Mouse (Mus musculus) hindbrain, postnatal 0 days (tissue): ENCODE measurements at regions not wholly inside any gene's neighbourhood (a gene's known extent, or its start where the extent isn't known, plus 50 kb on each side); places are given as distances from the start of the nearest gene placed in this dataset.

Source experiments
- ATAC-seq: fragments of 200-750 bp; cut with Nextera tagmentation; 2 replicates; pipeline ENCODE4 v1.8.0; 2017; ENCODE audit warnings: mild to moderate bottlenecking, moderate TSS enrichment, moderate library complexity
- DNase-seq: peaks from one replicate; pipeline ENCODE4 v3.0.0-alpha.2; 2015; ENCODE audit warnings: low spot score
- H3K27ac ChIP-seq: fragments of 300-500 bp; sonication (generic); 2 replicates; pipeline ENCODE4 v1.5.1; 2014; ENCODE audit warnings: mild to moderate bottlenecking
- H3K27me3 ChIP-seq: fragments of 300-500 bp; sonication (generic); 2 replicates; pipeline ENCODE4 v1.6.1; 2014; ENCODE audit warnings: low read length, mixed read lengths; ENCODE audit not compliant: insufficient read depth
- H3K36me3 ChIP-seq: fragments of 300-500 bp; sonication (generic); 2 replicates; pipeline ENCODE4 v1.6.1; 2014; ENCODE audit warnings: low read length, mixed read lengths; ENCODE audit not compliant: insufficient read depth
- H3K4me1 ChIP-seq: fragments of 300-500 bp; sonication (generic); 2 replicates; pipeline ENCODE4 v1.6.1; 2014; ENCODE audit warnings: antibody characterized with exemption, low read length, mixed read lengths; ENCODE audit not compliant: insufficient read depth
- H3K4me2 ChIP-seq: fragments of 300-500 bp; sonication (generic); 2 replicates; pipeline ENCODE4 v1.6.1; 2014; ENCODE audit warnings: low read depth, mild to moderate bottlenecking, low read length, moderate library complexity, mixed read lengths
- H3K4me3 ChIP-seq: fragments of 300-500 bp; sonication (generic); 2 replicates; pipeline ENCODE4 v1.5.1; 2014; ENCODE audit warnings: low read length
- H3K9ac ChIP-seq: fragments of 300-500 bp; sonication (generic); replicated peaks from 2 replicates; pipeline ENCODE4 v1.6.1; 2014; ENCODE audit warnings: mild to moderate bottlenecking, low read length, moderate library complexity, mixed read lengths
- H3K9me3 ChIP-seq: fragments of 300-500 bp; sonication (generic); 2 replicates; pipeline ENCODE4 v1.6.1; 2016; ENCODE audit warnings: low read length, mixed read lengths
- CTCF ChIP-seq: IDR thresholded peaks from 2 replicates; pipeline ENCODE4 v1.5.1; 2016; ENCODE audit warnings: antibody characterized with exemption, control low read depth, low read depth
- WGBS: fragments of 180-500 bp; shearing (Covaris S2); extraction: QIAGEN DNeasy Blood & Tissue Kit; methylation state at CpG from one replicate; pipeline ENCODE4 v1.1.7; 2014; 5-methylcytosine and 5-hydroxymethylcytosine counted together

DNA sequence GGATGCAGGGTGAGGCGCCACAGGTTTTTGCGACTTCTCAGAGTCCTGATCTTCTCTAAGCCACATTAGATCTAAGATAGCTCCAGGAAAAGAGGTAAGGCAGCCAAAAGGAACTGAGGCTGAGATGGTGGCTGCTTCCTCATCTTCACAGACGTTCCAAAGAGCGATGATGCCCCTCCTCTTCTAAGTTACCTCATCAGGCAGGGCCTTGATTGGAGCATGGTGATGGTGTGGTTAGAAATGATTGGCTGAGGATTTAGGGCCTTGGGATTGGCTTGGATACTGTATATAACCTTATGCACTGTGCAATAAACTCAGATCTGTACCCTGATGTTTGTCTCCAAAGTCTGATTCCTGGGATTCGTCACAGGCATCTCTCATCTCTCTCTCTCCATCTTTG is 2177.9 kb downstream of the 4930444P10Rik start:
- H3K27ac ChIP-seq: no peak overlapping the region
- TF ChIP-seq CTCF: no peak
- H3K4me2 ChIP-seq: no peak overlapping the region
- H3K27me3 ChIP-seq: no peaks in the 10 kb centered on the region
- 92% methylated on average over 5 of the region's 5 CpGs for WGBS
- no peak overlapping the region for H3K9ac ChIP-seq
- H3K9me3 ChIP-seq: no peaks in the 10 kb centered on the region
- H3K4me3 ChIP-seq: no peak overlapping the region
- no peaks in the 10 kb centered on the region for H3K36me3 ChIP-seq
- no peak for ATAC-seq
- no peak for DNase-seq
- no peaks in the 10 kb centered on the region for H3K4me1 ChIP-seq

DNA sequence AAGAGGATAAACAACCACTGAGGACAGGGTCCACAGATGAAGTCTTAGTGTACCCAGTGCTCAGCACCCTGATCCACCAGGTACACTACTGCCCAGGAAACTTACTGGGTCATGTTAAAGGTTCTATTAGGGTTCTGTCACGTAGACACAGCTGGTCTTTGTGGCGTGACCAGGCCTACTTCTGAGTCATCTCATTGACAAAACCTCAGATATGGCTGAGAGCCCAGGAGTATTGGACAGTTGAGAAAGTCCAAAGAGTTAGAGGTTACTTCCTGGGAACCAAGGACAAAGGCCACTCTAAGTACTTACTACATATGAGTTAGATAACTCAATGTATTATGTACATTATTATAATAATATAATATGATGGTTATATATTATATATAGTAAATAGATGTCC is 2214.0 kb downstream of the 4930444P10Rik start:
- H3K27me3 ChIP-seq: no peaks in the 10 kb centered on the region
- no peaks in the 10 kb centered on the region for H3K9me3 ChIP-seq
- WGBS: 88% methylated on average over 2 of the region's 2 CpGs
- DNase-seq (no peak), ATAC-seq (no peak)
- no peaks in the 10 kb centered on the region for H3K4me1 ChIP-seq
- no peak overlapping the region for H3K4me2 ChIP-seq
- no peaks in the 10 kb centered on the region for H3K36me3 ChIP-seq
- no peak for TF ChIP-seq CTCF
- H3K4me3 ChIP-seq: no peak overlapping the region
- H3K9ac ChIP-seq: no peak overlapping the region
- no peak overlapping the region for H3K27ac ChIP-seq

DNA sequence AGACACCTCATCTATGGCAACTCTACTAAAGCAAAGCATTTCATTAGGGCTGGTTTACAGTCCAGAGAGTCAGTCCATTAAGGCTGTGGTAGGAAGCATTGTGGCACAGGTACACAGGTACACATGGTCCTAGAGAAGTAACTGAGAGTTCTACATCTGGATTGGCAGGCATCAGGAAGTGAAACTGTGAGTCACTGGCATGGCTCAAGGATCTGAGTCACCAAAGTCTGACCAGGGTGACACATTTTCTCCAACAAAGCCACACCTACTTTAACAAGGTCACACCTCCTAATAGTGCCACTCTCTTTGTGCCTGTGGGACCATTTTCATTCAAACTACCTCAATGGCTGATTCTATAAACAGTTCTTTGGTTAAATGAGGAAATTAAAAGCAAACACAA is 2219.2 kb downstream of the 4930444P10Rik start:
- Histone ChIP-seq H3K9me3 (no peaks in the 10 kb centered on the region), H3K36me3 (no peaks in the 10 kb centered on the region), H3K27me3 (no peaks in the 10 kb centered on the region), H3K4me3 (no peak overlapping the region), H3K27ac (no peak overlapping the region), H3K4me1 (no peaks in the 10 kb centered on the region), H3K9ac (no peak overlapping the region), H3K4me2 (no peak overlapping the region)
- ATAC-seq (no peak), DNase-seq (no peak)
- TF ChIP-seq CTCF: no peak

DNA sequence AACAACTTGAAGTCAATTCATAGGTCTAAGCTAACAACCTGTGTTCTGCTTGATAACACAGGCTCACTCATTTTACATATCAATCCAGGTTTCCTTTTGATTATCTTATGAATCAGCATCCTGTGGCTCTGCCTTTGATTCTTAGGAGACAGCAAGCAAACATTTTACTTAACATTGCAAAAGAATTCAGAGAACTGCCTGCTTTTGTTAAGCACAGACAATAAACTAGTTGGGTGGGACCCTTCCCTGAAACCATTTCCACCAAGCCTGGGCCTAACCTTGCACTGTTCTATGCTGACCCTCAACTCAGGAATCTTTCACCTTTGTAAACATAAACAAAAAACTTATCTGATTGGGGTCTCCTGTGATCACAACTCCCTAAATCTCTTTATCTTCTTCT is 2220.6 kb downstream of the 4930444P10Rik start:
- Histone ChIP-seq H3K27me3 (no peaks in the 10 kb centered on the region), H3K4me2 (no peak overlapping the region), H3K4me3 (no peak overlapping the region), H3K9me3 (no peaks in the 10 kb centered on the region), H3K27ac (no peak overlapping the region), H3K4me1 (no peaks in the 10 kb centered on the region), H3K9ac (no peak overlapping the region), H3K36me3 (no peaks in the 10 kb centered on the region)
- DNase-seq (no peak), ATAC-seq (no peak)
- no peak for TF ChIP-seq CTCF

DNA sequence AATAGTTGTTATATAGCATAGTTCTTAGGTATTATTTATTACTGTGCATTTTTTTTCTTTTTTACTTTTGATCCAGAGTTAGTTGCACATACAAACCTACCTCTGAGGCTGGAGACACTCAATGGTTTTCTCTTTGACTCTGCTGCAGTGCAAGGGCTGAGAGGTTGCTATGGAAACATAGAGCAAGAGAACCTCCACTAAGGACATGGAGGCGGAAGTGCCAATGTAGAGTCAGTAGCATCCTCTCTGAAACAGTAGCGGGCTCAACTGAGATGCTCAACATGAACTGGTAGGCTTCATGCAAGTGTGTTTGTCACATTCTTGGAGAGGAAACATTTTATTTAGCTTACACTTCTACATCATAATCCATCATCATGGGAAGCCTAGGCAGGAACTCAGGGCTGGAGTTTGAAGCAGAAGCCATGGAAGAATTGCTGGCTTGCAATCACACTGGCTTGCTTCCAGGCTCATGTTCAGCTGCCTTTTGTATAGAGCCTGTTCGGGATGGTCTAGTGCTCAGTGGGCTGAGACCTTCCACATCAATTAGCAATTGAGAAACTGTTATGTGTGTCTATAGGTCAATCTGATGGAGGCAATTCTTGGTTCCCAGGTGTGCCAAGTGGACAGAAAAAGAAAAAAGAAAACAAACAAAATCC is 2222.4 kb downstream of the 4930444P10Rik start:
- ATAC-seq: peak; percentile 85
- peak; percentile 56 for DNase-seq
- no peak overlapping the region for H3K9ac ChIP-seq
- WGBS: 50% methylated on average over 3 of the region's 3 CpGs
- H3K9me3 ChIP-seq: no peaks in the 10 kb centered on the region
- H3K4me2 ChIP-seq: no peak overlapping the region
- no peak overlapping the region for H3K27ac ChIP-seq
- H3K36me3 ChIP-seq: no peaks in the 10 kb centered on the region
- no peak for TF ChIP-seq CTCF
- no peaks in the 10 kb centered on the region for H3K27me3 ChIP-seq
- no peaks in the 10 kb centered on the region for H3K4me1 ChIP-seq
- no peak overlapping the region for H3K4me3 ChIP-seq

DNA sequence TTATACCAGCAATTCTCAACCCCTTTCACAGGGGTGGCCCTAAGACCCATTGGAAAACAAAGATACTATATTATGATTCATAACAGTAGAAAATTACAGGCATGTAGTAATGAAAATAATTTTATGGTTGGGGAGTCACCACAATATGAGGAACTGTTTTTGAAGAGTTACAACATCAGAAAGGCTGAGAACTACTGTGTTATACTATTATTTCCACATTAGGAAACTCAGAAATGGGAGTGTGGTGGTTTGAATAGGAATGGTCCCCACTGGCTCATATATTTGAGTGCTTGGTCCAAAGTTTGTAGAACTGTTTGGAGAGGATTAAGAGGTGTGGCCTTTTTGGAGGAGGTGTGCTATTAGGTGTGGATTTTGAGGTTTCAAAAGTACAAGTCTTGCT is 2227.4 kb downstream of the 4930444P10Rik start:
- no peaks in the 10 kb centered on the region for H3K4me1 ChIP-seq
- no peak overlapping the region for H3K4me3 ChIP-seq
- no peak overlapping the region for H3K27ac ChIP-seq
- DNase-seq: no peak
- no peak for ATAC-seq
- H3K27me3 ChIP-seq: no peaks in the 10 kb centered on the region
- no peaks in the 10 kb centered on the region for H3K9me3 ChIP-seq
- H3K4me2 ChIP-seq: no peak overlapping the region
- H3K9ac ChIP-seq: no peak overlapping the region
- no peak for TF ChIP-seq CTCF
- no peaks in the 10 kb centered on the region for H3K36me3 ChIP-seq

DNA sequence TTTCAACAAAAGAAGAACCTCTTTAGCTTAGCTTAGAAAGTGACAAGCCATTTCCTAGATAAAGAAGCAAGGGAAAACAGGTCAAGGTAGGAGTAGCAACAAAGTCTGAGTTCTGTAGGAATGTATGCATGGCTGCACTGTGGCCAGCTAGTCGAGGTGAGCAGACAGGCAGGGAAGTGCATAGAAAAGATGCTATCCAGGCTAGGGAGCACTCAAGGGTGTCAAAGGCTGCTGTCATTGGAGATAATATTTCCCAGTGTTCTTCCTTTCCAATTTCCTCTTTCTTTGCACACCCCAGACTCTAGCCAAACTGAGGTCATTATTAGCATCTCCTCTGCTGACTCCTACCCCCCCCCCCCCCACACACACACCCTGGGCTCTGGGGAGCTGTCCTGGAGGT is 2229.4 kb downstream of the 4930444P10Rik start:
- no peak for TF ChIP-seq CTCF
- Histone ChIP-seq H3K9me3 (no peaks in the 10 kb centered on the region), H3K4me2 (no peak overlapping the region), H3K4me3 (no peak overlapping the region), H3K4me1 (no peaks in the 10 kb centered on the region), H3K36me3 (no peaks in the 10 kb centered on the region), H3K27me3 (no peaks in the 10 kb centered on the region), H3K9ac (no peak overlapping the region), H3K27ac (no peak overlapping the region)
- DNase-seq: no peak
- no peak for ATAC-seq
- 58% methylated on average over 1 of the region's 1 CpGs for WGBS
